Mouse (Mus musculus): ENCODE data around the gene Fbxo47. TPM values are rescaled to one million over a fixed set of nuclear protein-coding genes. Genes with fewer than 3 reads are reported as not detected.
"Not testable (repeated sequence)": the region's sequence is repeated elsewhere in the genome, so short reads cannot be mapped to it uniquely, and the experiment has no call there.

The Fbxo47 gene
- total RNA-seq, 2 experiments from 2014 or later, result 0.17 to 0.37 TPM

- intact Hi-C loops (cut with DNase I), result loop anchor here (2.0 kb wide), 1 partner anchor 14 kb away; no protein-coding TSS in a partner anchor
- DNase-seq, result not testable (repeated sequence)
These were observed 46.9 kb downstream of the Fbxo47 start for GRCm38 (mm10) chr11:97837051-97837450.

- intact Hi-C loops (cut with DNase I), result loop anchor here (2.0 kb wide), 1 partner anchor 14 kb away; no protein-coding TSS in a partner anchor
- DNase-seq, result no peak
These were observed 47.4 kb downstream of the Fbxo47 start for GRCm38 (mm10) chr11:97836541-97836940.

GRCm38 (mm10) chr11:97833352-97833751 is 50.6 kb downstream of the Fbxo47 start:
- intact Hi-C loops (cut with DNase I), result no loop called here
- no peak for DNase-seq

GRCm38 (mm10) chr11:97832001-97832400 is 52.0 kb downstream of the Fbxo47 start:
- no peak for DNase-seq
- intact Hi-C loops (cut with DNase I), result no loop called here

GRCm38 (mm10) chr11:97830501-97830900 is 53.5 kb downstream of the Fbxo47 start:
- intact Hi-C loops (cut with DNase I), result no loop called here
- DNase-seq, result no peak

GRCm38 (mm10) chr11:97829913-97830476 is 54.0 kb downstream of the Fbxo47 start:
- no peak for DNase-seq

GRCm38 (mm10) chr11:97829365-97829764 is 54.6 kb downstream of the Fbxo47 start:
- no peak for DNase-seq
- intact Hi-C loops (cut with DNase I), result no loop called here

More at GRCm38 (mm10) chr11:97829913-97830476, 54.0 kb downstream of the Fbxo47 start:
- intact Hi-C loops (cut with DNase I), result no loop called here

- intact Hi-C loops (cut with DNase I), result no loop called here
- no peak for DNase-seq
These were observed 56.3 kb downstream of the Fbxo47 start for GRCm38 (mm10) chr11:97827654-97828053.

GRCm38 (mm10) chr11:97826414-97826813 is 57.5 kb downstream of the Fbxo47 start:
- intact Hi-C loops (cut with DNase I), result no loop called here
- DNase-seq, result no peak

GRCm38 (mm10) chr11:97825971-97826370 is 58.0 kb downstream of the Fbxo47 start:
- DNase-seq, result no peak
- intact Hi-C loops (cut with DNase I), result no loop called here

- no peak for DNase-seq
- intact Hi-C loops (cut with DNase I), result no loop called here
These were observed 58.7 kb downstream of the Fbxo47 start for GRCm38 (mm10) chr11:97825295-97825694.

GRCm38 (mm10) chr11:97824895-97825294 is 59.1 kb downstream of the Fbxo47 start:
- no peak for DNase-seq
- intact Hi-C loops (cut with DNase I), result no loop called here

- no peak for DNase-seq
- intact Hi-C loops (cut with DNase I), result no loop called here
These were observed 59.8 kb downstream of the Fbxo47 start for GRCm38 (mm10) chr11:97824168-97824567.

- intact Hi-C loops (cut with DNase I), result loop anchor here (2.0 kb wide), 1 partner anchor 14 kb away; no protein-coding TSS in a partner anchor
- DNase-seq, result peak in 1 of 2 experiments; percentile 63
These were observed 60.9 kb downstream of the Fbxo47 start for GRCm38 (mm10) chr11:97822840-97823603.

GRCm38 (mm10) chr11:97821401-97822064 is 62.4 kb downstream of the Fbxo47 start:
- intact Hi-C loops (cut with DNase I), result loop anchor here (2.0 kb wide), 2 partner anchors 15 to 21 kb away; no protein-coding TSS in a partner anchor
- no peak for DNase-seq

GRCm38 (mm10) chr11:97820840-97821239 is 63.1 kb downstream of the Fbxo47 start:
- intact Hi-C loops (cut with DNase I), result loop anchor here (2.0 kb wide), 1 partner anchor 20 kb away; no protein-coding TSS in a partner anchor
- DNase-seq, result peak; percentile 74 to 81

GRCm38 (mm10) chr11:97819923-97820322 is 64.0 kb downstream of the Fbxo47 start:
- intact Hi-C loops (cut with DNase I), result loop anchor here (2.0 kb wide), 1 partner anchor 19 kb away; no protein-coding TSS in a partner anchor
- no peak for DNase-seq

GRCm38 (mm10) chr11:97819102-97819501 is 64.9 kb downstream of the Fbxo47 start:
- DNase-seq, result no peak
- intact Hi-C loops (cut with DNase I), result no loop called here

- DNase-seq, result peak in 1 of 2 experiments; percentile 68
- intact Hi-C loops (cut with DNase I), result no loop called here
These were observed 65.4 kb downstream of the Fbxo47 start for GRCm38 (mm10) chr11:97818571-97818970.

GRCm38 (mm10) chr11:97818003-97818402 is 66.0 kb downstream of the Fbxo47 start:
- intact Hi-C loops (cut with DNase I), result no loop called here
- no peak for DNase-seq

- intact Hi-C loops (cut with DNase I), result no loop called here
- peak in 1 of 2 experiments; percentile 61 for DNase-seq
These were observed 66.6 kb downstream of the Fbxo47 start for GRCm38 (mm10) chr11:97817379-97817778.

All from heart, postnatal 14 days (tissue).